Mouse (Mus musculus): Measurements from ENCODE around the gene Slc39a11. TPM values are rescaled to one million over a fixed set of nuclear protein-coding genes. Genes with fewer than 3 reads are reported as not detected.

Slc39a11 gene
- polyA plus RNA-seq, 2 experiments from 2014 or later, result 12.5 to 17.1 TPM

- no peak for ATAC-seq
Observed at GRCm38 (mm10) chr11:113631862-113632261, 18.0 kb downstream of the Slc39a11 start.

- no peak for ATAC-seq
Observed at GRCm38 (mm10) chr11:113631302-113631701, 18.6 kb downstream of the Slc39a11 start.

- no peak for ATAC-seq
Observed at GRCm38 (mm10) chr11:113630642-113631041, 19.2 kb downstream of the Slc39a11 start.

GRCm38 (mm10) chr11:113627785-113628184, 22.1 kb downstream of the Slc39a11 start:
- no peak for ATAC-seq

GRCm38 (mm10) chr11:113625437-113625836, 24.4 kb downstream of the Slc39a11 start:
- ATAC-seq, result no peak

- no peak for ATAC-seq
Observed at GRCm38 (mm10) chr11:113622028-113622427, 27.9 kb downstream of the Slc39a11 start.

- ATAC-seq, result no peak
Observed at GRCm38 (mm10) chr11:113621001-113621400, 28.9 kb downstream of the Slc39a11 start.

- ATAC-seq, result no peak
Observed at GRCm38 (mm10) chr11:113619420-113620080, 30.3 kb downstream of the Slc39a11 start.

GRCm38 (mm10) chr11:113618672-113619419, 31.0 kb downstream of the Slc39a11 start, which contains the start of gene Sstr2:
Gene Sstr2 (plus strand): TSS chr11:113619342.
- ATAC-seq, result peak; percentile 51

GRCm38 (mm10) chr11:113618303-113618671, 31.6 kb downstream of the Slc39a11 start:
- no peak for ATAC-seq

- ATAC-seq, result peak; percentile 41
Observed at GRCm38 (mm10) chr11:113617132-113617911, 32.6 kb downstream of the Slc39a11 start.

- no peak for ATAC-seq
Observed at GRCm38 (mm10) chr11:113614476-113614875, 35.4 kb downstream of the Slc39a11 start.

GRCm38 (mm10) chr11:113611664-113612611, 37.9 kb downstream of the Slc39a11 start:
- peak; percentile 67 for ATAC-seq

- ATAC-seq, result no peak
Observed at GRCm38 (mm10) chr11:113611112-113611646, 38.7 kb downstream of the Slc39a11 start.

- no peak for ATAC-seq
Observed at GRCm38 (mm10) chr11:113610266-113610665, 39.6 kb downstream of the Slc39a11 start.

GRCm38 (mm10) chr11:113609581-113609980, 40.3 kb downstream of the Slc39a11 start:
- ATAC-seq, result no peak

- ATAC-seq, result no peak
Observed at GRCm38 (mm10) chr11:113607556-113607955, 42.3 kb downstream of the Slc39a11 start.

- no peak for ATAC-seq
Observed at GRCm38 (mm10) chr11:113601616-113602343, 48.1 kb downstream of the Slc39a11 start.

GRCm38 (mm10) chr11:113600526-113601245, 49.2 kb downstream of the Slc39a11 start:
- no peak for ATAC-seq

- no peak for ATAC-seq
Observed at GRCm38 (mm10) chr11:113597632-113598031, 52.2 kb downstream of the Slc39a11 start.
